Mouse (Mus musculus) spleen, postnatal 4 days (tissue): Measurements from ENCODE around the gene Ube4b.
"Not testable (repeated sequence)": the region's sequence is repeated elsewhere in the genome, so short reads cannot be mapped to it uniquely, and the experiment has no call there.

ENCODE experiments used
- DNase-seq, 2 experiments: peaks; one replicate each; pipeline ENCODE4 v3.0.0; 2022; ENCODE audit warnings: low spot score in 2 of 2

Ube4b gene

DNA sequence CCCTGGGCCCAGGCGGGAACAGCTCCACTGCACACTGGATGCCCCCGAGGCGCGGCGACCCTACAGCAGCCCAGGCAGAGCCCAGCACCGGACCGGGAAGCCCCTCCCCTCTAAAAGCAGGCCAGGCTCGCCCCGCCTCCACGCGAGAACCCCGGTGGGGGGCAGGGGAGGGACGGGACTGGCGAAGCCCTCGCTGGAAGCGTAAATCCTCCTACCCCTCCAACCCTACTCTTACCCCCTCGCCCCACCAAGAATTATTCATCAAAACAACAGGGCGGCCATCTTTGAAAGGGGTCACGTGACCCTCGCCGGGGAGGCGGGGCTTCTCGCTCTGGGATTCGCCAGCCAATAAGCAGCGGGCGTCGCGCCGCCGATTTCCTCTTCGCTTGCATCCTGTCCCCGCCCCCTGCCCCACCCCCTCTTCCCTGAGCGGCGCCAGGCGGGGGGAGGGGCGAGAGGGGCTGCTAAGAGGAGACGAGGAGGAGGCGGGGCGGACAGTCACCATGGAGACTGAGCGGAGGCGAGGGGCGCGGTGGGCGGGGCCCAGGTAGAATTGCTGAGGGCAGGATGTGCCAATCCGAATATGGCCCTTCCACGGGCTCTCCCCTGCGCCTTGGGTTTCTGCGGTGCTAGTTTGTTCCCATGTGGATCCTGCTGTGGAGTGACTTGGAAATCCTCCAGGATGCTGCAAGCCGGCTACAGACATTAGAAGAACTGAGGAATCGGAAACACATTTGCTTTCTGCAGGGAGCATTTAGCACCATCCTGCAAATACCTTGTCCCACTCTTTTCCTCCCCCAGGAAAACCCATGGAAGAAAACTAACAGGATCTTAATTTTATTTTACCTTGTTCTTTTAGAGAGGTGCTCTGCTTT lies at the start of gene Ube4b:
TSS of gene Ube4b (minus strand) at position 425 of the 875 bp plus-strand sequence.
- DNase-seq = peak; percentile 93 to 96

DNA sequence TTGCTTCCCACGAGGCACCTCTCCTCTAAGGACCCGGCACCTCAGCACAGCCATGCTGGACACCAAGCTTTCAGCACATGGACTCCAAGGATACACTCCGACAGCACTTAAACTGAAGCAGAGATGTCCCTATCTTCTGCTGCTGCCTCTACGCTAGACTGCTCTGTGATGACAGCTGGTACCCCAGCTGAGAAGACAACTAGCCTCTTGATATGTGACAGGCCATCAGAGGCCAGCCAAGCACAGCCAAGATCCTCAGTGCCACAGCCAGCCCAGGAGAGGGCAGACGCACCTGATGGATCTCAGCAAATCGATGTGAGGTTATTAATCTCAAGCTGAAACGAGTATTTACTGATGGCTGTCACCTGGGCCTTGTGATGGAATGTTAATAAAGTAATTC lies 48.5 kb upstream of the Ube4b start:
- DNase-seq = no peak

DNA sequence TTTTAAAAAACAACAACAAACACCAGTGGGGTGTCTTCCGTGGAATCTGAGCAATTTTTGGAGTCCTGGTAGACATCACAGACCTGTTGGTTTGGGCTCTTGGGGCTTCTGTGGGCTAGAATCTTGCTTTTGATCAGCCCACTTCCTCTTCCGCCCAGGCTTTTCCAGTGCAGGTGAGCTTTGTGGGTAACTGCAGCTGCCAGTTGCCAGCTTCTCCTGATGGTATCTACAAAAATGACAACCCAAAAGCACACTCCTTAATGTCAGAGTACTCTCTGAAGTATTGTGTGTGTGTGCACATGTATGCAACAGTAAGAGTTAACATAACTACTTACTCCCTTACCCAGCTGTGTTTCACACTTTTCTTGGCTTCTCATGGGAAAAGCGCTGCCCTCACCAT lies 43.0 kb upstream of the Ube4b start:
- no peak for DNase-seq

DNA sequence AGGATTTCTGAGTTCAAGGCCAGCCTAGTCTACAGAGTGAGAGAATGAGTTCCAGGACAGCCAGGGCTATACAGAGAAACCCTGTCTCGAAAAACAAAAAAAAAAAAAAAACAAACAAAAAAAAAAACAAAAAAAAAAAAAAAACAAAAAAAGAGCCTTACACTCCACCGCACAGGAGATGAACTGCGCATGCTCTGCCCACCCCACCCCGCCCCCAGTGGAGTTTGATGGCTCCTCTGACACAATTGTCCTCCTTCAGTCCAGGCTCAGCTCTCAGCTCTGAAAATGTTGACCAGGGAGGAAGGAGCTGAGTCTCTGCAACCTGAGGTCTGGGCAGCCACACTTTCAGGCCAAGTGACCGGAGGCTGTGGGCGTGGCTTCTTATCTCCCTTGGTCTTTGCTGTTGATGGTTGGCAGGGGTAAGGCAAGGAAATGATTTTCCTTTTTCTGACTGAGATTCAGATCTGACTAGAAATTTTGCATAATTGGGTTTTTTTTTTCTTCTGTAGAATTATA lies 36.9 kb upstream of the Ube4b start:
- no peak for DNase-seq

DNA sequence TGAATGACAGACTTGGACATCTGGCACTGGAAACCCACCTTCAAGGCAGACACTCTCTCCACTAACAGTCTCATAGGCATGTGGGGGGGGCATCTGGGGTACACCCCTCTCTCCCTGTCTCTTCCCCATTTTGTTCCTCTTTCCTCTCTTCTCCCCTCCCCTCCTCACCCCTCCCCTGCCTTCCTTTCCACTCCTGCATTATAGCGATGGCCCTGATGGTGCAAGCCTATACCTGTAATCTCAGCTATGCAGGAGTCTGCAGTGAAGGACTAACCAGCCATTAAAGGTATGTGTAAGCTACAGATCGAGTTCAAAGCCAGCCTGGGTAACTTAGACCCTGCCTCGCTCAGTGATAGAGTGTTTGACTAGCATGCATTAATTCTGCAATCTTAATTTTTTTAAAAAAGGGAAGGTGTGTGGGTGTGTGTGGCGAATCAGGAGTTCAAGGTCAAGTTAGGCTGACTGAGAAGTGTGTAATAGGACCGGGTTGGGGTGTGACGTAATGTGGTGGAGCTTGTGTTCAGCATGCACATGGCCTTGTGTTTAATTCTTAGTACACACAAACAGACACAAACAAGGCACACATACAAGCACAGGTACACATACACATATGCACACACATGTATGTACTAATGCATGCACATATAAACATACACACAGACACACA lies 35.9 kb upstream of the Ube4b start:
- no peak for DNase-seq

DNA sequence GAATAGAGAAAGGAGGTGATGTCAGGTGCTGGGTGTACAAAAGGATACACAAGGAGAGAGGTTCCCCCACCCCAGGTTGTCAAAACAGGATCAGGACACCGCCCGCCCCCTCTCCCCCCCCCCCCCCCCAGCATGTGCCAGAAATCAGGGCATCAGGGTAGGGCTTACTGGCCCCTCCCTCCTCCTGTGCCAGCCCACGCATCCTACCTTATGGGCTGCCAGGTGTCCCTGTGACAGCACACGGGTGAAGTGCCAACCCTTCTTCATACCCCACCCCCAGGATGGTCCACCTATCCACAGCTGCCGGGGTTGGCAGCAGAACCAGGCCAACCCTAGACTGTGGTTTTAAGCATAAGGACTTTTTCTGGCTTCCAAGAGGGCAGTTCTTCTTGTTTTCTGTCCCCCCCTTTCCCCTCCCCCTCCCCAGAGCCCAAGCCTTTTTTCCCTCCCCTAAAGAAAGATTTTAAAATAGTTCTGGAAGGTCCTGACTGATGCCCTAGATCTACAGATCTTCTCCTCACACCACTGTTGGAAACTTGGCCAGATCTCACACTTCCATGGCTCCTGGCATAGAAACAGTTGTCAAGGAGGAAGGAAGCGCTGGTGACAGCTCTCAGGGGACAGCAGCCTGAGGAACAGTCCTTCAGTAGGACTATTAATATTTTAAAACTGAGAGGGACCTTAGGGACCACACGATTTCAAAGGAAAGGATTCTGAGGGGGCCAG lies 35.2 kb upstream of the Ube4b start:
- DNase-seq = no peak

DNA sequence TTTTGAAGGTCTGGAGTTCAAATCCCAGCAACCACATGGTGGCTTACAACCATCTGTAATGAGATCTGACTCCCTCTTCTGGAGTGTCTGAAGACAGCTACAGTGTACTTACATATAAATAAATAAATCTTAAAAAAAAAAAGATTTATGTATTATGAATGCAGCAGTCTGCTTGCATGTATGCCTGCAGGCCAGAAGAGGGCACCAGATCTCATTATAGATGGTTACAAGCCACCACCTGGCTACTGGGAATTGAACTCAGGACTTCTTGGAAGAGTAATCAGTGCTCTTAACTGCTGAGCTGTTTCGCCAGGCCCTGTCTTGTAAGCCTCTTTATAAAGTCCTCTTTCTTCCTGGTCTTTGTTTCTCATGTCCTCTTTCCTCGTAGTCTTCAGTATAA lies 33.9 kb upstream of the Ube4b start:
- DNase-seq = not testable (repeated sequence)

DNA sequence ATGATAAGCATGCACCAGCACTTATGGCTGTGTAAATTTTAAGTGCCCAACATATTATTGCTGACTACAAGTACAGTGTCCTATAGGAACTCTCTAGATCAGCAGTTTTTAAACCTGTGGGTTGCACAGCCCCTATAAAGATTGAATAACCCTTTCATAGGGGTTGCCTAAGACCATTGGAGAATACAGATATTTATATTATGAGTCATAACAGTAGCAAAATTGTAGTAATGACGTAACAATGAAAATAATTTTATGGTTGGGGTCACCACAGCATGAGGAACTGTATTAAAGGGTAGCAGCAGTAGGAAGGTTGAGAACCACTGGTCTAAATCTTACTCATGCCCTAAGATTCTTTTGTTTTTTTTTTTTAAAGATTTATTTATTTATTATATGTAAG lies 32.9 kb upstream of the Ube4b start:
- no peak for DNase-seq

DNA sequence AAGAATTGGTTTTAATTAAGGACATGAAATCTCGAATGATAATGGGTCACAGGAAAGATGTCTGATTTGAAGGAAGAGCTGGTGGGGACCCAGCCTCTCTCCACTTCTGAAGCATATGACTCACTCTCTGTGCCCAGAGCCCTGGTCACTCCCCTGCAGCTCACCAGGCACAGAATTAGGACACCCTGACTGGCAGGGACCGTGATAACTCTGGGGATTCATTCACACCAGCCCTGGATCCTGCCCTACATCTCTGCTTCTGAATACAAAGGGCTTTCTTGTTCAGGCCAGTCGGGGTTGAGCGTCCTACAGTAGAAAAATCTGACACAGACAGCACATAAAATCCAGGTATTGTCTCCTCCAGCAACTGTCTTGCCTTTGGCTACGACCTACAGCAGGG lies 32.0 kb upstream of the Ube4b start:
- DNase-seq = no peak

DNA sequence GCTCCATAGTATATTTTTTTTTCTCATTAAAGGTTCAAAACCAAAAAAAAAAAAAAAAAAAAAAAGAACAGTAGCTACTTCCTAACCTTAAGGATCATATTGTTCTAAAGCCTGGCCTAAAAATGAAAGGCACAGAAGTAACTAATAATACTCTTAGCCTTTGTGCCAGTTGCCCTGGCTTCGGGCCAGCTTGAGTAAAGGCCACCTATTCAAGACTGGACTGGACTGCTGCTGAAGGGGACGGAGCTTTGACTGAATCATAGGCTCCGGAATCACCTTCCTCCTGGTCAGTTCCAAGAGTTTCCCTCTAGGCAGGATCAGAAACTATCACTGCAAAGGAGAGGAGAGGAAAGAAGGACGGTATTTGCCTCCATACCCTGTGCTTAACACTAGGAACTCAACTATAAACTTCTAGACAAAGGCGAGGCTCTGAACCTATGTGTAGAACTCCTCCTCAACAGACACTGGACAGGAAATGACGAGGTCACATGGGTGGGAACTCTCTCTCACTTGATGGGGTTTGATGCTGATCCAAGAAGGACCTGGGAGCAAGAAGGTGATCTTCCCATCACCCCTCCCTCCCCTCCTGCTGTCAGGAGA lies 31.4 kb upstream of the Ube4b start:
- no peak for DNase-seq

DNA sequence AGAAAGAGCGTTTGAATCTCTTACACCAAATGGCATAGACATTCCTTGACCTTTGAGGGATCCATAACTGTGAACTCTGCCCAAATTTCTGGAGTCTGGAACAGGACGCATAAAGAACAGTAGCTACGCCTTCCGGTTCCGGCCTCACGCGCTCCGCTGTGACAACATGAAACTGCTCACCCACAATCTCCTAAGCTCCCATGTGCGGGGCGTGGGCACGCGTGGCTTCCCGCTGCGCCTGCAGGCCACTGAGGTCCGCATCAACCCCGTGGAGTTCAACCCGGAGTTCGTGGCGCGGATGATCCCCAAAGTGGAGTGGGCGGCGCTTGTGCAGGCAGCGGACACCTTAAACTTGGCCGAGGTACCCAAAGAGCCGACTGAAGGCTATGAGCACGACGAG lies 30.6 kb upstream of the Ube4b start:
- DNase-seq = not testable (repeated sequence)

DNA sequence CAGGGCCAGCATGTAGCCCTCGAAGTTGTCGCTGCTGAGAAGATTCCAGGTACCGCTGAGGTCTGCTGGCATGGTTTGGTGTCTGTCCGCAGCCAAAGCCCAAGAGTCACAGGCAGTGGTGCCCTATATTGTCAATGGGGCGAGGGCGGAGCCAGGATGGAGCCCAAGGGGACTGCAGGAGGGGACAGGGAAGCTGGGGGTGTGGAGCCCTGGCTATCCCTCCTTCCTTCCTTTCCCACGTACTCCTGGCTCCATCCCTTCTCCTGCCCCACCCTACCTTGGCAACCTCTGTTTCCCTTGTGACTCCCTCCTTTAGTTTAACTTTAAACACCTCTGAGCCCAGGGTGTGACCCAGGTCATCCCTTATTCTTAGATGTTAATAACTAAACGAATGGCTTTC lies 28.3 kb upstream of the Ube4b start, which contains the start of gene Rbp7:
TSS of gene Rbp7 (minus strand) at position 100 of the 400 bp plus-strand sequence.
- no peak for DNase-seq

GRCm38 (mm10) chr4:149454263-149454662 lies 27.7 kb upstream of the Ube4b start:
- no peak for DNase-seq

GRCm38 (mm10) chr4:149453656-149454055 lies 27.1 kb upstream of the Ube4b start:
- peak; percentile 28 to 71 for DNase-seq

GRCm38 (mm10) chr4:149450636-149451035 lies 24.1 kb upstream of the Ube4b start:
- DNase-seq = no peak

GRCm38 (mm10) chr4:149446309-149446708 lies 19.8 kb upstream of the Ube4b start:
- DNase-seq = no peak

DNA sequence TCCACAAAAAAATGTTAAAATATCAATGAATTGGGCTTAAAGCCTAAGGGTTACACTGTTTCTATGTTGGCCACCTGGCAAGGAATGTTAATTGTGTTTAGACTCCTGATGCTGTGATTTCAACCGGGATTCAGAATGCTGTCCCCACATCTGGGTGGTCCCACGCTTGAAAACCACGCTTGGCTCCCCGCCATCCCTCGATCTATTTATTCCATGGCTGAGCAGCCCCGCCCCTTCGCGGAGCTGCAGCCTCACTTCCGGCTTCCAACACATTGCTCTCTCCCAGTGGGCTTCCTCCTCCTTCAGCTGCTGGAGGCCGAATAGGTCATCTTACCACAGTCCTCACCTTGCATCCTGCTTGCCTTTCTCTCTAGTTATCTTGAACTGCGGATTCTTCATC lies 19.3 kb upstream of the Ube4b start:
- DNase-seq = peak in 1 of 2 experiments; percentile 26

DNA sequence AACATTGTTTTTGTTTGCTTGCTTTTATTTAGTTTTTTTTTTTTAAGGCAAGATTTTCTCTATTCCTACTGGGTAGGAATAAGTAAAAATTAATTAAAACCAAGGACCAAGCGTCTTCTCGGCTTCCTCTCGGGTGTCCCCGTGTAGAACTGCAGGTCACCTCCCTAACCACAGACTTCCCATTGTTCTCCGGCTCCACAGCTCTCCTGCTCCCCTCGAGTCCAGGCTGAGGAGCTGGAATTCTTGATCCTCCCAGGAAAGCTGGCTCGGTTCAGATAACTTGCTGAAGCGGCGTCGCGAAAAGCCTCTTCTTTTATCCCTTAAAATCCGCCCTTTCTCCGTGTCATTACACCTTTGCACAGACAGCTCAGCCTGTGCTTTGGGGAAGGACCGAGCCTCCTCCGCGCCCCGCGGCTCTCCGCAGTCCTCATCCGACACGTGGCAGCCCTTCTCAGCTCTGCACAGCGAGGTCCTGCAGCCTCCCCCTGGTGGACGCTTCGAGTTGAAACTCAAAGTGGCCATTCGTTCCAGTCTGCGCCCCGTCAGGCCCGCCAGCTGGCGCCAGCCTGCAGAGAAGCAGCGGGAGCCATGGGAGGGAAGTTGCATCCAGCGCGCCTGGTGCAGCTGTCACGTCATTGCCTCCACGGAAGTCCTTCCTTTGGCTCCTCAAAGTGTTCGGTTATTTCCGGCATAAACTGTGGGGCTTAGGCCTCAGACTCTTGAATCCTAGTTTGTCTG lies 18.6 kb upstream of the Ube4b start:
- DNase-seq = peak; percentile 80 to 89

DNA sequence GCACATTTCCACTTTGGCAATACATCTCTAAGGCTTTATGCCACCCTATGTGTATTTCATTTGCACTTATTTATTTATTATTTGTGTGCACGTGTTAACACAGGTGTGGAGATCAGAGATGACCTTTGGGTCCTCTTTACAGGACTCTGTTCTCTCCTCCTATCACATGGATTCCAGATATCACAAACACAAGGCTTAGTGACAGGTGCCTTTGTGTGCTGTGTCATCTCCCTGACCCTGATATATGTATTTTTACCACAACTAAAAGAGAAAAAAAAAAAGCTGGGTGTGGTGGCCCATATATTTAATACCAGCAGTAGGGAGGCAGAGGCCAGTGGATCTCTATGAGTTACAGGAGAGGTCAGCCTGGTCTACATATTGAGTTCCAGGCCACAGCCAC lies 17.9 kb upstream of the Ube4b start:
- DNase-seq = no peak

DNA sequence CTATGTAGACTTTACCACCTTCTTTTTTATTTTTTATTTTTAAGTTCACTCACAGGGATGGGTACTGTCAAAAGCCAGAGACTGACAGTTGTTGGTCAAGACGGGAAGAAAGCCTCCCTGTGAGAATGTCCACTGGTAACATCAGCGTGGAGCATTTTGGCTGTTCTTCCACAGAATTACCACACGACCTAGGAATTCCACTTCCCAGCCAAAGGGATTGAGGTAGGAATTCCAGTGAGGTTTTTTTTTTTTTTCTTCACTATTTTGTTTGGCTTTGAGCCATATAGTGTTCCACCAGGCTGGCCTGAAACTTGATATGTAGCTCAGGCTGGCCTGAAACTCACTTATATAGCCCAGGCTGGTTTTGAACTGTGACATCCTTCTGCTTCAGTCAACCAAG lies 15.9 kb upstream of the Ube4b start:
- no peak for DNase-seq

DNA sequence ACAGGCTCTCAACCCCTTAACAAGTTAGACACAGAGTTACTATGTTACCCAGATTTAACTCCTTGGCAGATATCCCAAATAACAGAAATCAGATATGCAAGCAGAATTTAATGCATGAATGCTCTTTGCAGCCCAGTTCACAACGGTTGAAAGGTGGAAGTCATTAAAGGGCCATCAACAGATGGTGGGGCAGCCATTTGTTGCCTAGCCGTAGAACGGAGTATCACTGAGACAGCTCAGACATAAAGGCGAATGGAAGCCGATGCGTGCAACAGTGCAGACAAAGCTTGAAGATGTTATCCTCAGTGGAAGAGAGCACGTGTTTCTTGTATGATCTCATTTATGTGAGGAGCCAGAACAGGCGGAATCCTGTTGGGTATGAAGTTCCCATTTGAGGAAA lies 14.0 kb upstream of the Ube4b start:
- DNase-seq = no peak
